Mouse (Mus musculus): ENCODE measurements around the gene Nlrp3. TPM values are rescaled to one million over a fixed set of nuclear protein-coding genes. Genes with fewer than 3 reads are reported as not detected.

The Nlrp3 gene
- polyA plus RNA-seq (2015; fragmentation: Nextera tagmentation; extraction: Ambion mirVana): 0.04 TPM in 1 of 2 replicates, not detected in the other

DNA sequence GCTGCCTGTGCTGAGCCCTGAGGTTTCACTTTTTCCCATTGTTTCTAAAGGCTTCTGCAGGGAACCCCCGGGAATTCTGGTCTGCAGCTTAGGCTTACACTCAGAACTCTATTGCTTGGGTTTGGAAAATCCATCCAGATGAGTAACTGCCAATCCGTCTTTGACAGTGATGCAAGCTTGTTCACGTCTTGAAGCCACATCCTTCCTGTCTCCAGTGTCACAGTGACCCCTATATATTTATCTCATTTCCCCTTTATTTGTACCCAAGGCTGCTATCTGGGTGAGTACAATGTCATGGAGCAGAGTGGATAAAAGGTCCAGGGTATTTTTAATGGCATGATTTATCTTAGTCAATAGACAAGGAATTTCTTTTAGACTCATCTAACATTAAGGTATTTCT, at the start of gene Nlrp3:
Gene Nlrp3, plus strand, starts transcription at position 245 of the 400 bp plus-strand sequence.
- ATAC-seq (ENCODE audit: low read depth): no peak
- no peak within 1 kb of the TSS for H3K9ac ChIP-seq
- no peaks in the 10 kb centered on the region for H3K27me3 ChIP-seq
- 58% methylated on average over 3 of the region's 3 CpGs for WGBS
- H3K36me3 ChIP-seq: no peaks in the 10 kb centered on the region
- no peak within 1 kb of the TSS for H3K27ac ChIP-seq (replicated peaks)
- 0 out of 2 replicates have a peak, but pooled peaks cover 8% of the 10 kb centered on the region for H3K4me1 ChIP-seq (replicated peaks)
- no peak within 1 kb of the TSS for H3K4me2 ChIP-seq
- no peak within 1 kb of the TSS for H3K4me3 ChIP-seq
- H3K9me3 ChIP-seq: no peaks in the 10 kb centered on the region

GRCm38 (mm10) chr11:59496672-59497310, 44.6 kb upstream of the Nlrp3 start:
- no peak for ATAC-seq (ENCODE audit: low read depth)
- Histone ChIP-seq H3K27me3 (no peaks in the 10 kb centered on the region), H3K9me3 (0 out of 2 replicates have a peak, but pooled peaks cover 3% of the 10 kb centered on the region), H3K27ac (replicated peaks) (no peak overlapping the region), H3K4me2 (no peak overlapping the region), H3K9ac (no peak overlapping the region), H3K36me3 (peaks cover 99% of the 10 kb centered on the region), H3K4me1 (replicated peaks) (no peaks in the 10 kb centered on the region), H3K4me3 (no peak overlapping the region)
- WGBS: 91% methylated on average over 6 of the region's 6 CpGs

GRCm38 (mm10) chr11:59497747-59498146, 43.6 kb upstream of the Nlrp3 start:
- H3K27ac ChIP-seq (replicated peaks): no peak overlapping the region
- no peak overlapping the region for H3K4me2 ChIP-seq
- H3K36me3 ChIP-seq: peaks cover 99% of the 10 kb centered on the region
- H3K4me1 ChIP-seq (replicated peaks): no peaks in the 10 kb centered on the region; the same call in 1 of the 2 replicates
- H3K9ac ChIP-seq: no peak overlapping the region
- no peak for ATAC-seq (ENCODE audit: low read depth)
- WGBS: 94% methylated on average over 7 of the region's 7 CpGs
- no peak overlapping the region for H3K4me3 ChIP-seq
- 0 out of 2 replicates have a peak, but pooled peaks cover 3% of the 10 kb centered on the region for H3K9me3 ChIP-seq
- no peaks in the 10 kb centered on the region for H3K27me3 ChIP-seq

DNA sequence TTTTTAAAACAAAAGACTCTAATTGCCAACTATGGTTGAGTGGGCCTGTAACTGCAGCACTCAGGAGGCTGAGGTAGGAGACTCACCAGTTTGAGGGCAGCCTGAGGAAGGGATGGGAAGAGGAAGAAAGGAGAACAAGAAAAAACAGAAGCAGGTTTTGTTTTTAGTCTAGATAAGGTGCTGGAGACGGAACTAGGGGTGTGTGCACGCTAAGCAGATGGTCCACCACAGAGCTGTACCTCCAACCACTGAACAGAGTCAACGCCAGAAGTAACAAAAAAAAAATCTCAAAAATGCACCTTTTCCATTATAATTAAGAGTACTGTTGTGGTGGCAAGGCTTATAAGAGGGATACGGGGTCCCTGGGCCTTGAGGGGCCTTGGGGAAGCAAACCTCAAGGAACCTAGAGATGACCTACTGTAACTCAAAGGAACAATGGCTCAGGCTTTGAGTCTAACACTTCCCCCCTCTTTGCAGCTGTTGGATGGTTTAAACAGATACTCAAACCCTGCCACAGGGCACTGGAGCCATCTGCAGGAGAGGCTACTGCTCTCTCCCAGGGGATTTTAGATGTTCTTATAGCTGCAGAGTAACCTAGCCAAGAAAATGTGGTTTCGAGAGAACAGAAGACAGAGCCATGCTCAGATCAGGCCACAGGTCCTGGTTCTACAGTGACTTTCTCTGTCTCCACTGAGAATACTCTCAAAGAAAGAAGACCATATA, 39.2 kb upstream of the Nlrp3 start:
- H3K27me3 ChIP-seq: no peaks in the 10 kb centered on the region
- no peak overlapping the region for H3K4me2 ChIP-seq
- H3K4me3 ChIP-seq: no peak overlapping the region
- ATAC-seq (ENCODE audit: low read depth): no peak
- WGBS: 91% methylated on average over 5 of the region's 5 CpGs
- no peak overlapping the region for H3K9ac ChIP-seq
- 0 out of 2 replicates have a peak, but pooled peaks cover 3% of the 10 kb centered on the region for H3K9me3 ChIP-seq
- peaks cover 15% of the 10 kb centered on the region for H3K4me1 ChIP-seq (replicated peaks)
- H3K36me3 ChIP-seq: peaks cover 71% of the 10 kb centered on the region
- H3K27ac ChIP-seq (replicated peaks): no peak overlapping the region

DNA sequence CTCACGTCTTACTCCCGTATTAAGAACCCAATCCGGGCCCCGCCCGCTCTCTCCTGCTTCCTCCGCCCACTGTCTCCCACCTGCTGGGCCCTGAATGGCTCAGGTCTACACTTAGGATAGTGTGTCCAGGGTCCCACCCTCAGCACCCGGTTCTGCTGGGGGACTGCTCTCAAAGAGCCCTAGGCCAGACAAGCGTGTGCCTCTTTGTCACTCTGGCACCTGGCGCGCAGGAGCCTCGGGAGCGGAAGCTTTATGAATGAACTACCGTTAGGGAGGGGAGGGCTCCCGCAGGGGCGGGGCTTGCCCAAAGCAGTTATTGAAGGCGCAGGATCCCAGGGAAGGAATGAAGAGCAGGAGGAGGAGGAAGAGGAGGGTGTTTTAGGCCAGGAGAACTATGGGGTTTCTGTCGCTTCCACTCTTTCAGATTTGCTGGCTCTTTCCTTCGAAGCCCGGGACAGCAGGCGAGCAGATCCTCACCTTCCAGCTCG, 36.0 kb upstream of the Nlrp3 start:
- Histone ChIP-seq H3K27ac (replicated peaks) (peak overlapping the region; percentile 94), H3K4me2 (peak overlapping the region; percentile 90), H3K4me1 (replicated peaks) (peaks cover 29% of the 10 kb centered on the region), H3K36me3 (peaks cover 46% of the 10 kb centered on the region), H3K27me3 (no peaks in the 10 kb centered on the region), H3K9ac (peak overlapping the region; percentile 82), H3K9me3 (no peaks in the 10 kb centered on the region), H3K4me3 (peak overlapping the region; percentile 52)
- peak; percentile 57 for ATAC-seq (ENCODE audit: low read depth)
- under 1% methylated on average over 21 of the region's 21 CpGs for WGBS

DNA sequence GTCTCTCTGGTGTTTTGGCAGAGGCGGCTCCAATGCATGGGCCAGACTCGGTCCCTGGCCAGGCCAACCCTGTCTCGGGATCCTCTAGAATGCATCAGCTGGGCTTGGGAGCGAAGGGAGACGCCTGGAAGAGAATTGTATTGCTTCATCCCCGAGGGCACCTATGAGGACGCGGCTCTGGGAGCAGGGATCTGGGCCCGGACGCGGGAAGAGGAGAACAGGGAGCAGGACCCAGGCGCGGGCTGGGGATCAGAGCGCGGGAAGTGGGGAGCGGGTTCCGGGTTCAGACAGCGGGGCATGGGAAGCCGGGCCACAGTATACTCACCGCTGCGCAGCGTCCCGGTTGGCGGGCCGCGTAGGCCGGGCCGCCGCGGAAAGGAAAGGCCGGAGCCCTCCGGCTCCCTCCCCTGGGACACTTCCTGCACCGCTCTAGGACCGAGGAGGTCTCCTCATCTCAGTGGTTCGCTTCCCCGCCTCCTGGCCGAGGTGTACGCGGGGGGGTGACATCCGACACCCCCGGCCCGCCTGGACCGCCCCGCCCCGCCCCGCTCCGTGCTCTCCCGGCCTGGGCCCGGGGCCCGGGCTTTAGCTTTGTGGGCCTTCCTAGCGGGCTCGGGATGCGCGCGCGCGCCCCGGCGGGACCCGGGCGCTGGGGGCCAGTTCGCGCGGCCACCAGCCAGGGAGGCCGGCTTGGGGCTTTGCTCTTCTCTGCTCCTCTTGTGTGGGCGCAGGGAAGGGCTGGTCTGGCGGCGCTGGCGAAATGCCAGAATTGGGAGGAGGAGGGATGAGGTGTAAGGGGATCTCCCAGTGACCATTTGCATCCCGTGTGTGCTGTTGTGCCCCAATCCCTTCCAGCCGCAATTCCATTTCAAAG, 35.3 kb upstream of the Nlrp3 start:
- no peaks in the 10 kb centered on the region for H3K9me3 ChIP-seq
- H3K27ac ChIP-seq (replicated peaks): peak overlapping the region; percentile 94
- peak overlapping the region; percentile 82 for H3K9ac ChIP-seq
- H3K4me1 ChIP-seq (replicated peaks): peaks cover 29% of the 10 kb centered on the region
- peak; percentile 88 for ATAC-seq (ENCODE audit: low read depth)
- H3K27me3 ChIP-seq: no peaks in the 10 kb centered on the region
- H3K36me3 ChIP-seq: peaks cover 46% of the 10 kb centered on the region
- under 1% methylated on average over 61 of the region's 71 CpGs for WGBS
- peak overlapping the region; percentile 90 for H3K4me2 ChIP-seq
- H3K4me3 ChIP-seq: peak overlapping the region; percentile 52

DNA sequence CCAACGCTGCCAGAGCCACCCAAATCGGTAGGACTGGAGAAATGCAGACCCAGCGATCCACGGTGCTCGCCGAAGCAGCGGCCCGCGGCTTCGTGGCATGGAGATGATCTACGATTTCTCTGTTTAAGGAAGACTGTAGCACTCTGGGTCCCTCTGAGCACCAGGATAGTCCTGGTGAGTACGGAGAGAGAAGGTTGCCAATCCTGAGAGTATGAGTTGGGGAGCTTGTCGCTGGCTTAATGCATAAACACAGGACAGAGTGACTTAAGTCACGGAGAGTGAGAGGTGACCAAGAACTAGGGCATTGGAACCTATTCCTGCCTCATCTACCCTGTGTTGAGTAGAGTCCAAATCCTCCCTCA, 34.7 kb upstream of the Nlrp3 start:
- ATAC-seq (ENCODE audit: low read depth): peak; percentile 55
- Histone ChIP-seq H3K27me3 (no peaks in the 10 kb centered on the region), H3K4me2 (peak overlapping the region; percentile 90), H3K4me3 (peak overlapping the region; percentile 52), H3K9ac (peak overlapping the region; percentile 82), H3K27ac (replicated peaks) (peak overlapping the region; percentile 94), H3K36me3 (peaks cover 46% of the 10 kb centered on the region), H3K4me1 (replicated peaks) (peaks cover 29% of the 10 kb centered on the region), H3K9me3 (no peaks in the 10 kb centered on the region)
- 0% methylated on average over 14 of the region's 14 CpGs for WGBS

DNA sequence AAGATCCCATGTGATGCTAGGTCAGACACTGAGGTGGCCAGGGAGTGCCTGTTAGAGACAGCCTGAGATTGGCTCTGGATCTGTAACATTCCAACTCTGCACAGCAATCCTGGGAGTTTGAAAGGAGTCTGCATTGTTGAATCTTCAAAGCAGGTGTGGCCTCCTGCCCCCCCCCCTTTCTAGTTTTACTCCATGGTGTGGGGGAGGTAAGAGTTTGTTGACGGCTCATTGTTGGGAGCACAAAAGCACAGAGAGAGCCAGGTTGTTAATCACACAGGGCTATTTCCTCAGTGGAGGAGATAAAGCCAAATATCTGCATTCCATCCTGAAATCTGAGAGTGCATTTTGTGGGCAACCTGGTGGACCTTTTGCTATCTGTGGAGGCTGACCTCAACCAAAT, 29.8 kb upstream of the Nlrp3 start:
- H3K27me3 ChIP-seq: no peaks in the 10 kb centered on the region
- H3K27ac ChIP-seq (replicated peaks): no peak overlapping the region
- H3K4me3 ChIP-seq: no peak overlapping the region
- H3K9me3 ChIP-seq: no peaks in the 10 kb centered on the region
- no peak overlapping the region for H3K4me2 ChIP-seq
- H3K4me1 ChIP-seq (replicated peaks): peaks cover 20% of the 10 kb centered on the region
- H3K9ac ChIP-seq: no peak overlapping the region
- ATAC-seq (ENCODE audit: low read depth): no peak
- WGBS: 24% methylated on average over 1 of the region's 1 CpGs
- peaks cover 20% of the 10 kb centered on the region for H3K36me3 ChIP-seq

DNA sequence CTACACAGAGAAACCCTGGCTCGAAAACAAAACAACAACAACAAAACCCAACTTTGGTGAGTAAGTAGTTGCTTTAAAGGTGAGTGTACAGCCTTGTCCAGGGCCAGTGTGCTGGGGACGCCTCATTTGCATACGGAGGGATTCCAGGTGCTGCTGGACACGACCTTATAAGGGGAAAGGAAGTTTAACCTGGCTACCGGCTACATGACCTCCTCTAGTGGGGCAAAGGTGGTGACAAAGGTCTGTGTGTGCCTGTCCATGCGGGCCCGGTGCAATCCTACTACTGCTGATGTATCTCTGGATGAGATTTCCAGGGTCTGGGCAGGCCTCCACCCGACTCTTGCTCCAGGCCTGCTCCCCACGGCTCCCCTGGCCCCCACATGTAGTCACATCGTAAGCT, 28.6 kb upstream of the Nlrp3 start:
- Histone ChIP-seq H3K9me3 (no peaks in the 10 kb centered on the region), H3K4me1 (replicated peaks) (peaks cover 9% of the 10 kb centered on the region), H3K36me3 (peaks cover 20% of the 10 kb centered on the region), H3K9ac (no peak overlapping the region), H3K27me3 (no peaks in the 10 kb centered on the region), H3K27ac (replicated peaks) (no peak overlapping the region), H3K4me2 (no peak overlapping the region), H3K4me3 (no peak overlapping the region)
- WGBS: 94% methylated on average over 10 of the region's 10 CpGs
- no peak for ATAC-seq (ENCODE audit: low read depth)

- 88% methylated on average over 3 of the region's 3 CpGs for WGBS
- no peak; the same call in 1 of the 2 replicates for ATAC-seq (ENCODE audit: low read depth)
- no peak overlapping the region for H3K4me2 ChIP-seq
Observed at GRCm38 (mm10) chr11:59513556-59513955, 27.8 kb upstream of the Nlrp3 start.

GRCm38 (mm10) chr11:59514381-59514780, 27.0 kb upstream of the Nlrp3 start:
- H3K4me2 ChIP-seq: no peak overlapping the region
- H3K9ac ChIP-seq: no peak overlapping the region
- ATAC-seq (ENCODE audit: low read depth): no peak
- peaks cover 20% of the 10 kb centered on the region for H3K36me3 ChIP-seq
- WGBS: 70% methylated on average over 6 of the region's 6 CpGs
- no peak overlapping the region for H3K27ac ChIP-seq (replicated peaks)
- 0 out of 2 replicates have a peak, but pooled peaks cover 3% of the 10 kb centered on the region for H3K4me1 ChIP-seq (replicated peaks)
- H3K4me3 ChIP-seq: no peak overlapping the region
- H3K9me3 ChIP-seq: no peaks in the 10 kb centered on the region
- no peaks in the 10 kb centered on the region for H3K27me3 ChIP-seq

More at GRCm38 (mm10) chr11:59513556-59513955, 27.8 kb upstream of the Nlrp3 start:
- no peaks in the 10 kb centered on the region for H3K9me3 ChIP-seq
- H3K4me3 ChIP-seq: no peak overlapping the region
- peaks cover 20% of the 10 kb centered on the region for H3K36me3 ChIP-seq
- 0 out of 2 replicates have a peak, but pooled peaks cover 4% of the 10 kb centered on the region for H3K4me1 ChIP-seq (replicated peaks)
- H3K27me3 ChIP-seq: no peaks in the 10 kb centered on the region
- no peak overlapping the region for H3K9ac ChIP-seq
- no peak overlapping the region for H3K27ac ChIP-seq (replicated peaks)

Measured in neural tube, embryonic 13.5 days (tissue).